In the genomic region with DNA sequence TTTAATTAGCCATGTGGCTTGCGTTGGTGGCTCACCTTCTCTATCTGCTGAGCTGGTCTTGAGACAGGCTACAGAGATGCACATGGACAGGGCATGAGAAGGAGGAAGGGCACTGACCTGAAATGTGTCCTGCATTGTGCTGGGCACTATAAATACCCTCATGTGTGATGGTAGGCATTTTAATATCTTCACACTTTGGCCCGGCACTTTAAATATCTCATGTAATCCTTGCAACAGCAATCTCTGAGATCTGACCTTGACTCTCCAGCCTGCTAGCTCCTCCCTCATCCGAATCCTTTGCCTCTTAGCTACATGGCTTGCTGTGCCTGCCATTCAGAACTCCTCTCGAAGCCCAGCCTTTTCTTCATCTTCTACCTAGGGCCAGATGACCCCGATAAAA, we compare ENCODE assay signal across 16 mouse cellular contexts. TPM values are rescaled to one million over a fixed set of nuclear protein-coding genes. Genes with fewer than 3 reads are reported as not detected.
"Had no signal": no experiment of that assay in that cellular context is flagged by ENCODE, and none has a peak within 500 bp of the region (broad histone marks: within the 10 kb centered on the region; RNA-seq: fewer than 3 reads in every experiment).

No protein-coding gene starts in this region.

- H3K4me3 ChIP-seq: neural tube, embryonic 15.5 days; stomach, embryonic 15.5 days had no signal

- H3K36me3 ChIP-seq: neural tube, embryonic 15.5 days; stomach, embryonic 15.5 days had no signal

- H3K27ac ChIP-seq: neural tube, embryonic 15.5 days; stomach, embryonic 15.5 days; stomach, postnatal 0 days had no signal

- DNase-seq: retina, postnatal 1 day; right cerebral cortex, adult 18-20 months; right cerebral cortex, postnatal 14 days; right cerebral cortex, postnatal 25 days; right cerebral cortex, postnatal 4 days; spleen, adult 18-20 months; thymus, adult 18-20 months; thymus, adult 2 months; thymus, postnatal 14 days; thymus, postnatal 25 days; thymus, postnatal 36 days; thymus, postnatal 4 days had no signal

- H3K9ac ChIP-seq: neural tube, embryonic 15.5 days; stomach, embryonic 15.5 days had no signal

- H3K9me3 ChIP-seq: neural tube, embryonic 15.5 days; stomach, embryonic 15.5 days had no signal

- H3K4me1 ChIP-seq: stomach, embryonic 15.5 days had no signal

- H3K27me3 ChIP-seq: neural tube, embryonic 15.5 days; stomach, embryonic 15.5 days had no signal

- H3K4me2 ChIP-seq: neural tube, embryonic 15.5 days; stomach, embryonic 15.5 days had no signal

RNA-seq across cellular contexts. Expression of a gene that starts 5.4 kb away (rescaled TPM):
- total RNA-seq: neutrophil, adult 5-6 weeks had no signal
